Mouse (Mus musculus): ENCODE data around the gene Cntn3. TPM values are rescaled to one million over a fixed set of nuclear protein-coding genes. Genes with fewer than 3 reads are reported as not detected.
A peak's percentile ranks its signal among the peaks of the same experiment; 100 is the strongest.
"Not testable (repeated sequence)": the region's sequence is repeated elsewhere in the genome, so short reads cannot be mapped to it uniquely, and the experiment has no call there.

Gene Cntn3
- 1.3 and 1.6 TPM in 2 replicates for polyA plus RNA-seq (2015; fragmentation: Nextera tagmentation; extraction: Ambion mirVana)

DNA sequence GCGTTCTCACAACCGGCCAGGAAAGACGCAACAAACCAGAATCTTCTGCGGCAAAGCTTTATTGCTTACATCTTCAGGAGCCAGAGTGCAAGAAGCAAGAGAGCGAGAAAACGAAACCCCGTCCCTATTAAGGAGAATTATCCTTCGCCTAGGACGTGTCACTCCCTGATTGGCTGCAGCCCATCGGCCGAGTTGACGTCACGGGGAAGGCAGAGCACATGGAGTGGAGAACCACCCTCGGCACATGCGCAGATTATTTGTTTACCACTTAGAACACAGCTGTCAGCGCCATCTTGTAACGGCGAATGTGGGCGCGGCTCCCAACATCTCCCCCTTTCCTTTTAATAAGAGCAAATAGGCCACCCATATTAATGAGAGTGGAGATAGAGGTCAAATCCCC is at the start of gene Cntn3:
Gene Cntn3 (minus strand): TSS at position 101 of the 400 bp plus-strand sequence.
- H3K4me1 ChIP-seq (replicated peaks); H3K4me3 ChIP-seq (replicated peaks); H3K9me3 ChIP-seq; H3K27me3 ChIP-seq (replicated peaks); H3K27ac ChIP-seq; ATAC-seq; H3K9ac ChIP-seq; H3K36me3 ChIP-seq; H3K4me2 ChIP-seq (replicated peaks): not testable (repeated sequence)
- WGBS, result 97% methylated on average over 6 of the region's 20 CpGs

DNA sequence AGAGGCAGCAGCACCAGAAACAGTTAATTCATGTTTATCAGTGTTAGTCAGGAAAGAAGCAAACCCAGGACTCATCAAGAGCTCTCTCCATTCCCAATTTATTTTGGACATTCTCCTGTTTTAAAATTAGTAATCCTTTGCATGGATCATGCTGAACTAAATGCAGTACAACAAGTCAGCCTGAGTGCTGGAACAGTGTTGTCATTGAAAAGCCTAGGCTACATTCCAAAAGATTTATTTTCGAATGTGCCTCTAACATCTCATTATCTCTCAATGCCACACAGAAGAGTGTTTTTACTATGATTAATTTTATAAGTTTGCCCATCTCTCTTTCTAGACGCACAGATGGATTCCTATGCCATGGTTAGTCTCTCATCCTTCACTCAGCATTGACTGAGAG is 27.9 kb upstream of the Cntn3 start:
- ATAC-seq, result no peak
- no peaks in the 10 kb centered on the region for H3K4me1 ChIP-seq (replicated peaks)
- H3K9me3 ChIP-seq, result no peaks in the 10 kb centered on the region
- no peak overlapping the region for H3K4me2 ChIP-seq (replicated peaks)
- H3K27me3 ChIP-seq (replicated peaks), result no peaks in the 10 kb centered on the region
- H3K27ac ChIP-seq, result no peak overlapping the region
- WGBS, result 69% methylated on average over 2 of the region's 2 CpGs
- no peak overlapping the region for H3K4me3 ChIP-seq (replicated peaks)
- no peaks in the 10 kb centered on the region for H3K36me3 ChIP-seq
- no peak overlapping the region for H3K9ac ChIP-seq

DNA sequence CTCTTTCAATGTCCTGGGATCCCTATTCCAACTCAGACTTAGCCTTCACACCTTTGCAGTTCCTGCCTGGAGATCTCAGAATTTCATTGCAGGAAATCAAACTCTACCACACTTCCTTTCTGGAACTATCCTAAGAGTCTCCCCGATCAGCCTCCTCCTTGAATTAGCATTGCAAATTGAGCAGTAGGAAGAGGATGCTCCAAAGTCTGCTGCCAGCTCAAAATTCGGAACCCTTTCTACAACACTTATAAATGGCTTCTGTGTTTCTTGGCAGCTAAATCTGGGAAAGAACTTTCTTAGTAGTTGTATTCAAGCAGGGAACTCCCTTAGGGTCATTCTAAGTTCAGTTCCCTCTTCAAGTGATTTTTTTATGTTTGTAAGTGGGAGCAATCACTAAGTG is 24.9 kb upstream of the Cntn3 start:
- Histone ChIP-seq H3K9ac (no peak overlapping the region), H3K4me3 (replicated peaks) (no peak overlapping the region), H3K27ac (no peak overlapping the region), H3K27me3 (replicated peaks) (no peaks in the 10 kb centered on the region), H3K9me3 (no peaks in the 10 kb centered on the region), H3K36me3 (no peaks in the 10 kb centered on the region), H3K4me1 (replicated peaks) (no peaks in the 10 kb centered on the region), H3K4me2 (replicated peaks) (no peak overlapping the region)
- 56% methylated on average over 2 of the region's 2 CpGs for WGBS
- no peak for ATAC-seq

DNA sequence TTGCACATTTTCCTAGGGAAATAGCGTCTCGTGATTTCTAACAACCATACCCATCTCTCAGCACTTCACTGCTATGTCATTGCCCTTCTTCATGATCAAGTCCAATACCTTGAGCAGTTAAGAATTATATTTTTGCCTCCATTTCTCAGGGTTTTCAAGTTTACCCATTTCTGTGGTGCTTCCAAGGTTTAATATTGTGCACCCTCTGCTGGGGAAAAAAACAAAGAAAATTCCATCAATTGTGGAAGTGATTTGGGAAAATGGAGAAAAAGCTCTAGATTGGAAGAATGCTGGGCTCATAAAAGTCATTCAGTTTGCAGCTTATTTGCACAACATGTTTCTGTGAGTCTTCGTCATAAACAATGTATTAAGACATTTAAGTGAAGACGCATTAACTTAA is 17.2 kb upstream of the Cntn3 start:
- Histone ChIP-seq H3K9me3 (no peaks in the 10 kb centered on the region), H3K4me3 (replicated peaks) (no peak overlapping the region), H3K36me3 (no peaks in the 10 kb centered on the region), H3K9ac (no peak overlapping the region), H3K27me3 (replicated peaks) (no peaks in the 10 kb centered on the region), H3K27ac (no peak overlapping the region), H3K4me1 (replicated peaks) (no peaks in the 10 kb centered on the region), H3K4me2 (replicated peaks) (no peak overlapping the region)
- 91% methylated on average over 4 of the region's 4 CpGs for WGBS
- no peak for ATAC-seq

DNA sequence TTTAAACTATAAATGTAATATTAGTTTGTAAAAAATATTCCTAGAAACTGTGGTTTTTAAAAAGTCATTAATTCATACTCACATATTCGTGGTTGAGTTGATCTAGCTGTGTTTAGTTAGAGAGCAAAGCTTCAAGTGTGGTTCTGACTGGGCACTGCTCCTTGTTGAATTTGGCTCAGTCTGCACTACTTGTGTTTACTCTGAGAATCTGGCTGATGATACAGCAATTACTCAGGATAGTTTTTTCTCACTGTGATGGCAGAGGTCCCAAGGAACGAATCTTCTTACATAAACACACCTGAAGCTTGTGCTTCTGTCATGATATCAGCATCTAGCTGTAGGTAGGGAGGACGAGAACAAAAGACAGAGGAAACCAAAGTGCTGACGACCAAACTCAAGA is 16.4 kb upstream of the Cntn3 start:
- H3K4me2 ChIP-seq (replicated peaks), result no peak overlapping the region
- H3K27me3 ChIP-seq (replicated peaks), result no peaks in the 10 kb centered on the region
- no peak overlapping the region for H3K4me3 ChIP-seq (replicated peaks)
- ATAC-seq, result no peak
- 28% methylated on average over 4 of the region's 4 CpGs for WGBS
- H3K9ac ChIP-seq, result no peak overlapping the region
- no peaks in the 10 kb centered on the region for H3K9me3 ChIP-seq
- no peaks in the 10 kb centered on the region for H3K4me1 ChIP-seq (replicated peaks)
- H3K36me3 ChIP-seq, result no peaks in the 10 kb centered on the region
- no peak overlapping the region for H3K27ac ChIP-seq

DNA sequence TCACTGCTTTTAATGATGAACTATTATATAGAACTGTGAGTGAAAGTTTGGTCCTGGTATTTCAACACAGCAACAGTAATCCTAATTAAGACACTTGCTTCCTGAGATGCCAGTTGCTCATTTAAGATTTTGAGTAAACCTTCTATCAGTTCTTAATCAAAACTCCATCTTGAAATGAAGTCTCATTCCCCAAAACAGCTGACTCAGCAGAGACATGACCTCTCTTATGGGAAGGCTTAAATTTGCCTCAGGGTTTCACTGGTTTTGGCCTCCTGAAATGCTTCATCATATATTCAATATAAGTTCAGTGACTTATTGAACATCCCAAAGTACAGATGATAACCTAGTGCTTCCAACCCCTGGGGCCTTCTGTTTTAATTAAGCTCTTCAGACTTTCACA is 13.2 kb upstream of the Cntn3 start:
- Histone ChIP-seq H3K4me3 (replicated peaks) (no peak overlapping the region), H3K4me2 (replicated peaks) (no peak overlapping the region), H3K36me3 (no peaks in the 10 kb centered on the region)

DNA sequence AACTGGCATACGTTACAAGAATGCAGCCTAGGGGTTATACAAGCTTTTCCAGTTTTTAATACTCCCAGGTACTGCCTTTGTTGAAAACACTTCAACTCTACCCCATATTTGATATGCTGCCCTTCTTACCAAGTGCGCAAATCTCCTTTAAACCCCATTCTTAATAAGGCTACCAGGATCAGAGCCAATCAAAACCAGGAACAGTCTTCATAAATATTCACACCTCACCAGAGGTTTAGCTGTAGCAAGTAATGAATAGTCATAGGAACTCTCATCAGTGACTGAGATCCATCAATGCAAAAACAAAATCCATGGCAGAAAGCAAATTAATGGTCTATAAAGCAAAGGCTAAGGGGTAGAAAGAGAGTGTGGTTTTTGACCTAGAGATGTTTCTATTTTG is 10.7 kb upstream of the Cntn3 start:
- no peak overlapping the region for H3K27ac ChIP-seq

More for the DNA sequence above, 13.2 kb upstream of the Cntn3 start:
- H3K4me1 ChIP-seq (replicated peaks), result no peaks in the 10 kb centered on the region
- H3K27ac ChIP-seq, result no peak overlapping the region
- no peaks in the 10 kb centered on the region for H3K9me3 ChIP-seq
- no peak for ATAC-seq
- H3K27me3 ChIP-seq (replicated peaks), result no peaks in the 10 kb centered on the region
- H3K9ac ChIP-seq, result no peak overlapping the region

DNA sequence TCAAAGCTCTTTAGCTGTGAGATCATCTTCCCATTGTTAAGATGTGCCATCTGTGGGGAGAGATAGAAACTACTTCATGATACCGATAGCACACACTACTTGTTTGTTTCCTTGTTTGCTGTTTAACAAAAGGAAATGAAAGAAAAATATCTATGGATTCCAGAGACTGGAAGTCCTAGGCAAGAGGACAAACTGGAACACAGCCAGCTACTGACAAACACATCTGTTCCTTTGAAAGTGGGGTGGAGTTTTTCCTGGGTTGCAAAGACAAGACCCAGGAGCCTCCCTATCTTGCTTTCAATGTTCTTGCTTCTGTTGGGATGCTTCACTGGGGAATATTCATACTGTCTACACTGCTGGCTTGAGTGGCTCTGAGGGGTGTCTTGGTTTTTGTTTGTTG is 5.4 kb downstream of the Cntn3 start:
- no peak overlapping the region for H3K4me2 ChIP-seq (replicated peaks)
- 53% methylated on average over 1 of the region's 1 CpGs for WGBS
- no peaks in the 10 kb centered on the region for H3K27me3 ChIP-seq (replicated peaks)
- H3K4me1 ChIP-seq (replicated peaks), result no peaks in the 10 kb centered on the region
- no peak overlapping the region for H3K9ac ChIP-seq
- H3K9me3 ChIP-seq, result no peaks in the 10 kb centered on the region
- no peak overlapping the region for H3K4me3 ChIP-seq (replicated peaks)
- ATAC-seq, result no peak
- no peaks in the 10 kb centered on the region for H3K36me3 ChIP-seq
- H3K27ac ChIP-seq, result no peak overlapping the region

More for the DNA sequence above, 10.7 kb upstream of the Cntn3 start:
- H3K4me1 ChIP-seq (replicated peaks), result no peaks in the 10 kb centered on the region
- no peak for ATAC-seq
- no peaks in the 10 kb centered on the region for H3K36me3 ChIP-seq
- WGBS, result 88% methylated on average over 2 of the region's 2 CpGs
- no peak overlapping the region for H3K9ac ChIP-seq
- H3K9me3 ChIP-seq, result no peaks in the 10 kb centered on the region
- no peak overlapping the region for H3K4me3 ChIP-seq (replicated peaks)
- no peaks in the 10 kb centered on the region for H3K27me3 ChIP-seq (replicated peaks)
- H3K4me2 ChIP-seq (replicated peaks), result no peak overlapping the region

DNA sequence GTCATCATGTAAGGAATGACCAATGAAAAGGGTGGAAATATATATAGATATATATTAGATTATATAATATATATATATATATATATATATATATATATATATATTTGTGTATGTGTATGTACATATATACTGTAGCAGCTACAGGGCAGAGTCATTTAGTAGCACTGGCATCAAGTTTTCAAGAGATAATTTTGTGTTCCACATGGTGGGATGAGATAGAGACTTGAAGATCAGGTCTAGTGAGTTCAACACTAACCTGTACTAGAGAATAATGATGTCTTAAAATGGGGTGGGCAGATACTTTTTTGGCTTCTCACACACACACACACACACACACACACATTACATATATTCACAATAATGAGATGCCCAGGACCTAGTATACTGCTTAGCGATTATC is 7.7 kb downstream of the Cntn3 start:
- no peak overlapping the region for H3K9ac ChIP-seq
- no peak overlapping the region for H3K4me3 ChIP-seq (replicated peaks)
- no peaks in the 10 kb centered on the region for H3K27me3 ChIP-seq (replicated peaks)
- no peaks in the 10 kb centered on the region for H3K9me3 ChIP-seq
- no peak overlapping the region for H3K27ac ChIP-seq
- ATAC-seq, result no peak
- H3K4me2 ChIP-seq (replicated peaks), result no peak overlapping the region
- no peaks in the 10 kb centered on the region for H3K36me3 ChIP-seq
- no peaks in the 10 kb centered on the region for H3K4me1 ChIP-seq (replicated peaks)
- 92% methylated on average over 1 of the region's 1 CpGs for WGBS

DNA sequence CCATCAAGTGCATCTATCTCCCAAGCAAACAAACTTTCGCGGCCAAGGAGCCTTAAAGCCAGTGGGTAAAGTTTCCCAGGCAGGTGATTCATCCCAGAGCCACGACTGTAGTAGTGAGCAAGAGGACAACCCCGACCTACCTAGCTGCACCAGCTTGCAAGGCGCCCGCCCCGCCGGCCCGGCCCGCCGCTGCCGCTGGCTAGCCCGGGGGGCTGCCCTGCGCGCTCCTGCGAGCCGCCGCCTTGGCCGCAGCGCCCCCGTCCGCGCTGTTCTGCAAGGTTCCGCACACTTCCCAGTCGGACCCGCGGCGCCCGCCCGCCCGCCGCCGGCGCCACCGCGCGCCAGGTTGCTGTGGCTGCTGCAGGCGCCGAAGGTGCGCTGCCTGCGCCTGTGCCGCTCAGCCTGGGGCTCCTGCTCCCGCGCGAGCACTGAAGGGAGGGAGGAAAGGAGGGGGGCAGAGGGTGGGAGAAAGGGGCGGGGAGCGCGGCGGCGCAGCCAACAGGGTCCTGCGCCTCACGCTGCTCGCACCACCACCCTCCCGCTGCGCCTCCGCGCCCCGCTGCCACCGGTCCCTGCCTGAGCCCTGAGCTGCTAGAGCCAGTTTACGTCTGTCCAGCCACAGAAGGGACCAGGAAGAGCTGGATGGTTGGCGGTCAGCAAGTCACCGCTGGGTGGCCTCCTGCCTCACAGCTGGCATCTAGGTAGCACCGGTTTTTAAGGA is 8.7 kb downstream of the Cntn3 start:
- under 1% methylated on average over 62 of the region's 63 CpGs for WGBS
- peak overlapping the region; percentile 38 for H3K9ac ChIP-seq
- H3K4me1 ChIP-seq (replicated peaks), result no peaks in the 10 kb centered on the region
- no peaks in the 10 kb centered on the region for H3K36me3 ChIP-seq
- H3K27ac ChIP-seq, result no peak overlapping the region
- peak; percentile 98 for ATAC-seq
- H3K4me2 ChIP-seq (replicated peaks), result peak overlapping the region; percentile 93
- no peaks in the 10 kb centered on the region for H3K27me3 ChIP-seq (replicated peaks)
- H3K4me3 ChIP-seq (replicated peaks), result peak overlapping the region; percentile 55
- H3K9me3 ChIP-seq, result no peaks in the 10 kb centered on the region

DNA sequence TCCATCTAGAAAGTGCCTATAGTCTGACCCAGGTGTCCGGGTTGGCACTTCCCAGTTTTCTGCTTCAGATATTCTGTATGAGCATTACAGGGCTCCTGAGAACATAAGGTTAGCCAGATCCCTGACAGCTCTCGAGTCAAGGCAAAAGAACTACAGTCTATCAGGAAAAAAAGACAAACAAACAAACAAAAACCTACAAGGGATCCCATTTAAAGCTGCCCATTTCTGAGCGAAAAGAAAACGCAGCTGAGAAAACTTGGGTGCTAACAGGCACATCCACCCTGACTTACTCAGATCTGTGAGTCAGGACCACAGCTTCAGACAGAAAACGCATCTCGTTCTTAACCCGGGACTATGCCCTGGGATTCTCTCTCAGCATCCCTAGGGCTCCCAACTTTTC is 9.5 kb downstream of the Cntn3 start:
- Histone ChIP-seq H3K27ac (no peak overlapping the region), H3K9me3 (no peaks in the 10 kb centered on the region), H3K4me2 (replicated peaks) (peak overlapping the region; percentile 93), H3K4me1 (replicated peaks) (no peaks in the 10 kb centered on the region), H3K36me3 (no peaks in the 10 kb centered on the region), H3K9ac (no peak overlapping the region; the same call in 1 of the 2 replicates), H3K27me3 (replicated peaks) (no peaks in the 10 kb centered on the region), H3K4me3 (replicated peaks) (peak overlapping the region; percentile 55)
- no peak for ATAC-seq
- WGBS, result 10% methylated on average over 7 of the region's 7 CpGs

DNA sequence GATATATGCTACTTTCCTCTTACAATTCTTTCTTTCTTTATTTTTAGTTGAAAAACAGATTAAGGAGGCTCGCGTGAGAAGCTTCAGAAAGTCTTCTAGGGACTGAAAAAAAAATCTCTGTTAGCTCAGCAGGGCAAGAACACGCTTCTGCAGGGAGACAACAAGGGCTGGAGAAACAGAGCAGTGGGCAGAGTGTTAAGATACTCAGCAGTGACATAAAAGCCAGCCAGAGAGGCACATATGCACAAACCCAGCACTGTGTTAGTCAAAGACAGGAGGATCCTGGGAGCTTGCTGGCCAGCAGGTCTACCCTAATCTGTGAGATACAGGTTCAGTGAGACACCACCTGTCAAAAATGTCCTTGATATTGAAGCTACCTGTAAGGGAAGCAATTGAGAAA is 15.4 kb downstream of the Cntn3 start:
- Histone ChIP-seq H3K4me1 (replicated peaks) (no peaks in the 10 kb centered on the region), H3K4me2 (replicated peaks) (no peak overlapping the region), H3K9ac (no peak overlapping the region), H3K27me3 (replicated peaks) (no peaks in the 10 kb centered on the region), H3K9me3 (no peaks in the 10 kb centered on the region), H3K4me3 (replicated peaks) (no peak overlapping the region), H3K27ac (no peak overlapping the region), H3K36me3 (no peaks in the 10 kb centered on the region)
- no peak for ATAC-seq
- WGBS, result 86% methylated on average over 3 of the region's 3 CpGs

DNA sequence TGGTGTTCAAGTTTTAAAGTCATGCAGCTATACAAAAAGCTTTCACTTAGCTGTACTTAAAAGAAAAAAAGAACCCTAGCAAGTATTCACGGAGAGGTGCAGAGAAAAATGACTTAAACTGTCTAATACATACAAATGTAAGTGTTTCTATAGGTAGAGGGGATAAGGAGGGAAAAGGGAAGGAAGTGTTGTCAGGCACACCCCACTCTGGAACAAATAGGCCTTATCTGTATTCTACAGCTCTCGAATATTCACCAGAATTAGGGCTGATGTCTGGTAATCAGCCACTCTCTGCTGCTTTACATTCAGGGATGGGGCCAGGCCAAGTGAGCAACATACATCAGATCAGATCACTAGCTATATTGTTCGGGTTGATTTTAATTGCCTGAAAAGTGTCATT is 16.4 kb downstream of the Cntn3 start:
- WGBS, result 58% methylated on average over 3 of the region's 3 CpGs
- no peak overlapping the region for H3K4me3 ChIP-seq (replicated peaks)
- ATAC-seq, result peak; percentile 53; the same call in 1 of the 2 replicates

More for the DNA sequence above, 16.4 kb downstream of the Cntn3 start:
- Histone ChIP-seq H3K27ac (no peak overlapping the region), H3K27me3 (replicated peaks) (no peaks in the 10 kb centered on the region), H3K4me2 (replicated peaks) (no peak overlapping the region), H3K4me1 (replicated peaks) (no peaks in the 10 kb centered on the region), H3K36me3 (no peaks in the 10 kb centered on the region), H3K9ac (no peak overlapping the region), H3K9me3 (no peaks in the 10 kb centered on the region)

Measured in intestine, embryonic 15.5 days (tissue).